Mouse (Mus musculus): ENCODE measurements around the gene Ror2.

- TF ChIP-seq GATA1 (IDR thresholded peaks at IDR 0.05; ENCODE audit: borderline replicate concordance, low read length), result no peak
- no peak for TF ChIP-seq FLI1 (IDR thresholded peaks at IDR 0.05; ENCODE audit: low read length)
Observed at GRCm38 (mm10) chr13:53158405-53159005, 127.4 kb downstream of the Ror2 start.

Measured in megakaryocyte, embryonic 14.5 days (primary cell).